8 mouse cellular contexts compared by ENCODE assay signal in genomic region chr4:120242783-120243262, GRCm38 (mm10). TPM values are rescaled to one million over a fixed set of nuclear protein-coding genes. Genes with fewer than 3 reads are reported as not detected.
DNase-seq lines count a peak whose midpoint lies in the region; ATAC-seq lines count a peak whose summit lies in the region.

No protein-coding gene starts in this region.

- no peak overlapping the region for H3K4me3 ChIP-seq in heart, embryonic 13.5 days
- no peak overlapping the region for H3K4me3 ChIP-seq in heart, embryonic 16.5 days (ENCODE audit: low read length)
- peak overlapping the region; percentile 25 for H3K4me3 ChIP-seq in midbrain, embryonic 13.5 days (replicated peaks)

- H3K36me3 ChIP-seq in heart, embryonic 13.5 days: no peaks in the 10 kb centered on the region
- H3K36me3 ChIP-seq in heart, embryonic 16.5 days (ENCODE audit: control insufficient read depth, insufficient read depth): no peaks in the 10 kb centered on the region
- no peaks in the 10 kb centered on the region for H3K36me3 ChIP-seq in midbrain, embryonic 13.5 days

- H3K4me2 ChIP-seq in heart, embryonic 13.5 days: peak overlapping the region; percentile 21; the same call in 1 of the 2 replicates
- no peak overlapping the region for H3K4me2 ChIP-seq in heart, embryonic 16.5 days (ENCODE audit: low read depth, low read length)
- H3K4me2 ChIP-seq in midbrain, embryonic 13.5 days (replicated peaks): peak overlapping the region; percentile 46

- H3K27ac ChIP-seq in heart, embryonic 13.5 days (replicated peaks): no peak overlapping the region
- no peak overlapping the region; the same call in 1 of the 2 replicates for H3K27ac ChIP-seq in heart, embryonic 16.5 days (ENCODE audit: low read length)
- H3K27ac ChIP-seq in midbrain, embryonic 13.5 days: peak overlapping the region; percentile 74

- WGBS in heart, embryonic 13.5 days: 2% methylated on average over 10 of the region's 10 CpGs
- whole genome bisulfite sequencing in heart, embryonic 16.5 days: 4% methylated on average over 10 of the region's 10 CpGs
- WGBS in midbrain, embryonic 13.5 days: 3% methylated on average over 10 of the region's 10 CpGs

- no peak for DNase-seq in heart, adult 9 months (ENCODE audit: low spot score in 2 of 2)
- DNase-seq in cerebellum, postnatal 4 days (ENCODE audit: low spot score in 2 of 2): peak; percentile 82 to 93
- peak; percentile 59 to 63 for DNase-seq in left cerebral cortex, adult 18-20 months (ENCODE audit: low spot score in 2 of 2)
- DNase-seq in ovary, postnatal 14 days (ENCODE audit: low spot score): no peak
- DNase-seq in c-Kit-positive CD71-positive TER-119-positive erythroid progenitor cells, embryonic 14.5 days (ENCODE audit: low spot score): no peak

- peaks cover 22% of the 10 kb centered on the region for H3K4me1 ChIP-seq in heart, embryonic 13.5 days
- peaks cover 18% of the 10 kb centered on the region for H3K4me1 ChIP-seq in heart, embryonic 16.5 days (ENCODE audit: control insufficient read depth, insufficient read depth, low read length)
- H3K4me1 ChIP-seq in midbrain, embryonic 13.5 days (replicated peaks): peaks cover 62% of the 10 kb centered on the region

- H3K9me3 ChIP-seq in heart, embryonic 13.5 days: no peaks in the 10 kb centered on the region
- no peaks in the 10 kb centered on the region for H3K9me3 ChIP-seq in heart, embryonic 16.5 days (replicated peaks; ENCODE audit: control insufficient read depth, low read length)
- H3K9me3 ChIP-seq in midbrain, embryonic 13.5 days: no peaks in the 10 kb centered on the region

- H3K27me3 ChIP-seq in heart, embryonic 13.5 days (replicated peaks): peaks cover 51% of the 10 kb centered on the region
- H3K27me3 ChIP-seq in heart, embryonic 16.5 days (ENCODE audit: control insufficient read depth, insufficient read depth, low read length): peaks cover 26% of the 10 kb centered on the region
- H3K27me3 ChIP-seq in midbrain, embryonic 13.5 days: peaks cover 4% of the 10 kb centered on the region; the same call in 1 of the 2 replicates

- ATAC-seq in heart, embryonic 13.5 days (ENCODE audit: extremely low read depth, insufficient number of reproducible peaks, low FRiP score, low TSS enrichment): no peak
- ATAC-seq in heart, embryonic 16.5 days (replicated peaks; ENCODE audit: extremely low read depth, insufficient read depth, low FRiP score): peak; percentile 71
- ATAC-seq in midbrain, embryonic 13.5 days: peak; percentile 91

- no peak overlapping the region for H3K9ac ChIP-seq in heart, embryonic 13.5 days
- no peak overlapping the region for H3K9ac ChIP-seq in heart, embryonic 16.5 days (ENCODE audit: low read length)
- 0 out of 2 replicates have a peak overlapping the region, but pooled peaks have one; percentile 39 for H3K9ac ChIP-seq in midbrain, embryonic 13.5 days (replicated peaks)

RNA-seq across cellular contexts. Expression of gene Foxo6, which starts 44.3 kb away (rescaled TPM):
- 0.10 TPM in 1 of 2 replicates, not detected in the other for polyA plus RNA-seq in heart, embryonic 13.5 days (2015; fragmentation: Nextera tagmentation; extraction: Ambion mirVana)
- polyA plus RNA-seq in heart, embryonic 16.5 days (2015; fragmentation: Nextera tagmentation; extraction: Ambion mirVana): 0.11 and 0.12 TPM in 2 replicates
- total RNA-seq in left cerebral cortex, adult 18-20 months (2021): 10 to 100 TPM; 13.2 to 17.9 TPM
- 0.69 and 0.77 TPM in 2 replicates for polyA plus RNA-seq in midbrain, embryonic 13.5 days (2015; fragmentation: Nextera tagmentation; extraction: Ambion mirVana)

Comparison
In these comparisons a context has a peak if more than half of its experiments do, and no peak if none do; other contexts are left out.
1. DNase-seq: peak in cerebellum, postnatal 4 days (2 of 2) and left cerebral cortex, adult 18-20 months (2 of 2); none in heart, adult 9 months (0 of 2), ovary, postnatal 14 days (single experiment) and c-Kit-positive CD71-positive TER-119-positive erythroid progenitor cells, embryonic 14.5 days (single experiment).